Mouse (Mus musculus) C2C12 (cell line): ENCODE measurements around the gene 1700025C18Rik.

Experiments used
- CEBPB ChIP-seq: IDR thresholded peaks from one replicate; pipeline ENCODE4 v1.6.1; 2011; ENCODE audit warnings: low read depth, mild to moderate bottlenecking, control low read depth, moderate library complexity
- CTCF ChIP-seq: IDR thresholded peaks from one replicate; pipeline ENCODE4 v1.5.1; 2011; ENCODE audit not compliant: control insufficient read depth, insufficient read depth, insufficient read length
- MAX ChIP-seq: IDR thresholded peaks from one replicate; pipeline ENCODE4 v1.6.1; 2011; ENCODE audit warnings: mild to moderate bottlenecking, control low read depth
- MYOD1 ChIP-seq: IDR thresholded peaks from one replicate; pipeline ENCODE4 v1.6.1; 2011; ENCODE audit warnings: low read depth; ENCODE audit not compliant: control insufficient read depth, insufficient read length
- MYOG ChIP-seq: IDR thresholded peaks from one replicate; pipeline ENCODE4 v1.6.1; 2011; ENCODE audit not compliant: control insufficient read depth, insufficient read length; ENCODE audit errors: extremely low read depth
- USF1 ChIP-seq: IDR thresholded peaks from one replicate; pipeline ENCODE4 v1.6.1; 2011; ENCODE audit warnings: low read depth, mild to moderate bottlenecking, control low read depth, moderate library complexity

- TF ChIP-seq USF1 (no peak), CTCF (no peak), MAX (no peak), MYOG (no peak), MYOD1 (no peak), CEBPB (no peak)
Observed at GRCm38 (mm10) chr2:165096367-165096766, 5.8 kb upstream of the 1700025C18Rik start.
